Mouse (Mus musculus): Measurements from ENCODE around the gene Ttll13. TPM values are rescaled to one million over a fixed set of nuclear protein-coding genes. Genes with fewer than 3 reads are reported as not detected.
A peak's percentile ranks its signal among the peaks of the same experiment; 100 is the strongest.

The Ttll13 gene
- total RNA-seq, 2 experiments from 2014 or later: 0.95 to 1.2 TPM

DNA sequence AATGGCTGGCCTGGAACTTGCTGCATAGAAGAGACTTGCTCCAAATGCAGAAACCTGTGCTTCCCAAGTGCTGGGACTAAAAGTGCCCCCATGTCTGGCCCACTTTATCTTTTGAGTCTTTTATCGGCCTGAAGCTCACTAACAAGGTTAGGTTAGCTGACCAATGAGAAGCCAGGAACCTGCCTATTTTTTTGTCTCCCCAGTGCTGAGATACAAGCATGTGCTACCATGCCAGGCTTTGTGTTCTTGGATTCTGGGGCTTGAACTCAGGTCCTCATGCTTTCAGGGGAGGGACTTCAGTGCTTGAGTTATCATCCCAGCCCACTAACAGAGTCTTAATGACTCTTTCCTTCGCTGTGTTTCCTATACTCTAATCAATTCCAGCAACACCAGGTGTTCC lies 11.5 kb downstream of the Ttll13 start:
- intact Hi-C loops (cut with DNase I): no loop called here
- DNase-seq (ENCODE audit: low spot score in 2 of 2): no peak

- intact Hi-C loops (cut with DNase I): no loop called here
- peak; percentile 86 to 88 for DNase-seq (ENCODE audit: low spot score in 2 of 2)
Measured at GRCm38 (mm10) chr7:80260625-80261371, 14.6 kb downstream of the Ttll13 start, which contains the start of gene Ngrn. Ngrn (plus strand) TSS chr7:80261215.

DNA sequence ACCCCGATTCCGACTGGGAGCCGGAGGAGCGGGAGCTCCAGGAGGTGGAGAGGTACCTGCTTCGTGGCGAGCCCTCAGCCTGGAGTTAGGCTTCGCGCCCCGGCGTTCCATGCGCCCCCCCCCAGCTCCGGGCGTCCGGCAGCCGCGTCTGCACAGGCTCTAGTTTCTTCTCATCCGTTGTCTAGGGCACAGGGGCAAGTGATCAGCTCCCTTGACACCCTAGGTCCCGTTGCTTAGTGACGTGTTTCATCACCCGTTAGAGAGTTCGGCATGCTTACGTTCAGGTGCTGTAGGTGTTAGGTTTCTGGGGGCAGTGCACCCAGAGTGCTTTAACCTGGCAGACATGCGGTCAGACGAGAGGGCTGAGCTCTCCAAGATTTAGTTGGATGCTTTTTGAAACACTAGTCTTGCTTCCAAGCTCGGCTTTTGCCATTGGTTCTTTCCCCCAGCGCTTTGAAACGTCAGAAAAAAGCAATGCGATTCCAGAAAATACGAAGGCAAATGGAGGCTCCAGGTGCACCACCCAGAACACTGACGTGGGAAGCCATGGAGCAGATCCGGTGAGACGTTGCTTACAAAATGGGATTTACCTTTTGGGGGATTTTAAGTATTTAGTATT lies 15.3 kb downstream of the Ttll13 start:
- peak; percentile 28 to 43 for DNase-seq (ENCODE audit: low spot score in 2 of 2)
- intact Hi-C loops (cut with DNase I): no loop called here

- intact Hi-C loops (cut with DNase I): no loop called here
- no peak for DNase-seq (ENCODE audit: low spot score in 2 of 2)
Measured at GRCm38 (mm10) chr7:80264606-80265005, 18.4 kb downstream of the Ttll13 start.

- no peak for DNase-seq (ENCODE audit: low spot score in 2 of 2)
- intact Hi-C loops (cut with DNase I): no loop called here
Measured at GRCm38 (mm10) chr7:80267764-80268163, 21.6 kb downstream of the Ttll13 start.

GRCm38 (mm10) chr7:80268897-80269750 lies 22.9 kb downstream of the Ttll13 start, which contains the start of gene Vps33b:
Vps33b (plus strand) TSS chr7:80269649.
- peak; percentile 97 to 98 for DNase-seq (ENCODE audit: low spot score in 2 of 2)
- intact Hi-C loops (cut with DNase I): no loop called here

DNA sequence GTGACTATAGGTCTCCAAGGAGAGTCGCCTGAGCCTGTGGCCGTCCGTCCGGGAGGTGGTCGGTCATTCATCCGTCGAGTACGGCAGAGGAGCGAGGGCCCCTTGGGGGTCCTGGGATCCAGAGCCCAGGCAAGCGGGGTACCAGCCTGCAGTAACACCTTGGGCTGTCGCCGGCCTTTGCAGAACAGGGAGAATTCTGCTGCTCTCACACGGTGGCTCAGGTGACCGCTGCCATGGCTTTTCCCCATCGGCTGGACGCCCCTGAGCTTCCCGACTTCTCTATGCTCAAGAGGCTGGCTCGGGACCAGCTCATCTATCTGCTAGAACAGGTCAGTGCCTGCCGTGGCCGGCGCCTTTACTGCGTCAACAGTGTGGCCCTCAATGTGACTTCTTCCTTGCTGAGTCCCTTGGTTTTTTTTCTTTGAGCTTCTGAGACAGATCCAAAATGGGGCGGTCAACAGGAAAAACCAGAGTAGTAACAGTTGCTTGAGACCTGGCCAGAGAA lies 23.6 kb downstream of the Ttll13 start:
- DNase-seq (ENCODE audit: low spot score in 2 of 2): peak; percentile 20 to 34
- intact Hi-C loops (cut with DNase I): no loop called here

DNA sequence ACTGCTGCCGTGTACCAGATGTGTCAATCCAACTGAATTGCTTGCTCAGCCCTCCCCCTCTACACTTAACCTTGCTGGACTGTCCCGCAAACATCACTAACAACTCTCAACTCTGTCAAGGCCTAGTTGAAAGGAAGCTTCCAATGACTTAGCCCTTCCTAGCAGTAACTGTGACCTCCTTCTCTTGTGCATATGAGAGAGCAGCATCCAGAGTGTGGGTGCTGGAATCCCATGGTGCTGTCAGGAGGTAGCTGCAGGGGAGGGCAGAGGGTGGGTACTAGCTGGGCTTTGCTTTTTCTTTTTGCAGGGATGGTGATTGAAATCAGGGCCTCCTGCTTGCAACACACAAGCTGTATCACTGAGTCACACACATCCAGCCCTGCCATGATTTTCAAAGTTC lies 27.3 kb downstream of the Ttll13 start:
- no peak for DNase-seq (ENCODE audit: low spot score in 2 of 2)
- intact Hi-C loops (cut with DNase I): no loop called here

- intact Hi-C loops (cut with DNase I): no loop called here
- DNase-seq (ENCODE audit: low spot score in 2 of 2): no peak
Measured at GRCm38 (mm10) chr7:80276374-80276773, 30.2 kb downstream of the Ttll13 start.

- intact Hi-C loops (cut with DNase I): no loop called here
- DNase-seq (ENCODE audit: low spot score in 2 of 2): no peak
Measured at GRCm38 (mm10) chr7:80280032-80280431, 33.9 kb downstream of the Ttll13 start.

DNA sequence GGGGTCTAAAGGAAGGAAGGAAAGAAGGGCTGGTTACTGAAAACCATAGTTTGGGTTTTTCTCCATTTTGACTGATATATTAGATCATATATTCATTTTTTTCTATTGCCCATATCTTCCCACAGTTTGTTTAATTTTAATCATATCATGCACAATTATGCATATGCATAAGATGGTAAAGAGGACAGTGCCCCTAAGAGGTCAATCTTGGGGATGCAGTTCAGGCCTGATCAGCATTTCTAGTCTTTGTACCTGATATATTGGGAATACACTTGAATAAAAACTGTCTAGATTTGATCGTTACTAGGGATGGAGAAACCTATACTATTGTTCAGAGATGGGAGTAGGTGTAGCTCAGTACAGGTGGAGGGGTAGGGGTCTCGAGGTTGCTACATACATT lies 34.8 kb downstream of the Ttll13 start:
- DNase-seq (ENCODE audit: low spot score in 2 of 2): no peak
- intact Hi-C loops (cut with DNase I): no loop called here

DNA sequence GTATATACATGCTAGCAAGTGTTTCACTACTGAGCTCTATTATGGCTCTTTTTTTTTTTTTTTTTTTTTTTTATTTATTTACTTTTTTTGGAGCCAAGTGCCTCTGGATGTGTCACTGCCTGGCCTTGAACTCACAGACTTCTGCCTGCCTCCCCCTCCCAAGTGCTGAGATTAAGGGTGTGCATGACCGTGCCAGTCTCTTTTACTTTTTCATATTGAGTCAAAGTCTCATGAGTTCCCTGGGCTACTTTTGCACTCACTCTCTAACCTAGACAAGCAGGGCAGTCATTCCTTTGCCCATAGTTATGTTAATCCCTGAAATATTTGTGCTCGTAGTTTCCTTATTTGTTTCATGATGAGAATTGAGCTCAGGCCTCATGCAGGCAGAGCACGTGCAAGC lies 35.5 kb downstream of the Ttll13 start:
- intact Hi-C loops (cut with DNase I): no loop called here

DNA sequence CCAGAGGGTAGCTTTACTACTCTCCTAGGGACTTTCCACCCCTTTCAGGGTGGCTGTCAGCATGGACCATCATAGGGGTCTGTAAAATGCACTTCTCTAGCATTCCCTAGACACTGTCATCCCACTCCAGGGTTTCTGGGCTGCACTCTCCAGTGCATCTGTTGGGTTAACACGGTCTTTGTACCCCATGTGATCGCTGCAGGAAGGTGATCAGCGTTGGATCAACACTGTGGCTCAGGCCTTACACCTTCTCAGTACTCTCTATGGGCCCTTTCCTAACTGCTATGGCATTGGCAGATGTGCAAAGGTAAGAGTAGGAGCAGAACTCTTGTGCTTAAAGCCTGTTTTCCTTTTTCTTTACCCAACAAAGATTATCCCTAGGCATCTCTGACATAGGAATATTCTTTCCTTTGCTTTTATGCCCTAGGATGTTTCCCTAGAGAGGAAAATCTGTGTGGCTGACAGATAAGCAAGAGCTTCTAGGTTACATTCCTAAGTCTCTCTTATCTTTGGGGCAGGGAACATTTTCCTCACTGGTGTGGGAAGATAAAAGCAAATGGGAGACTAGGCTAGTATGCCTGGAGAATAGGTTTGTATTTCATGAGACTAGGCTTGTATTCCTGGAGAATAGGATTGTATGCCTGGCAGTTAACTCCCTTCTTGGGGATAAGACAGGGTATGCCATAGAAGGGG lies 37.2 kb downstream of the Ttll13 start:
- intact Hi-C loops (cut with DNase I): no loop called here

More for the DNA sequence above, 35.5 kb downstream of the Ttll13 start:
- DNase-seq (ENCODE audit: low spot score in 2 of 2): no peak

DNA sequence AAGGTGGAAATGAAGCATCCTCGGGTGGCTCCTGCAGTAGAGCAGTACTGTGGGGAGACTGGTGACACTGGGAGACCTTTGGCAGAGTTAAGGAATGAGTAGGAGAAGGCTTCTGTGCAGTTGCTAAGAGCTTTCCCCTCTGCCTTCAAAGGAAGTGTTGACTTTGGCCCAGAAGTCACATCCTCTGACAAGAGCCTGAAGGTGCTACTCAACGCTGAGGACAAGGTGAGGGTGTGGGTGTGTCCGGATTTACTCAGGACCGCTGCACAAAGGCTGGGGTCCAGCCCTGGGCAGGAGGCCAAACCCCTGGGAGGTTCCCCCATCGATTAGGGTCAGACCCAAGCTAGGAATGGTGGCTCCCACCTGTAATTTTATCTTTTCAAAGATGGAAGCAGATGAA lies 38.2 kb downstream of the Ttll13 start:
- intact Hi-C loops (cut with DNase I): no loop called here
- DNase-seq (ENCODE audit: low spot score in 2 of 2): no peak

More for the DNA sequence above, 37.2 kb downstream of the Ttll13 start:
- DNase-seq (ENCODE audit: low spot score in 2 of 2): no peak

GRCm38 (mm10) chr7:80285725-80286124 lies 39.5 kb downstream of the Ttll13 start:
- DNase-seq (ENCODE audit: low spot score in 2 of 2): no peak
- intact Hi-C loops (cut with DNase I): no loop called here

DNA sequence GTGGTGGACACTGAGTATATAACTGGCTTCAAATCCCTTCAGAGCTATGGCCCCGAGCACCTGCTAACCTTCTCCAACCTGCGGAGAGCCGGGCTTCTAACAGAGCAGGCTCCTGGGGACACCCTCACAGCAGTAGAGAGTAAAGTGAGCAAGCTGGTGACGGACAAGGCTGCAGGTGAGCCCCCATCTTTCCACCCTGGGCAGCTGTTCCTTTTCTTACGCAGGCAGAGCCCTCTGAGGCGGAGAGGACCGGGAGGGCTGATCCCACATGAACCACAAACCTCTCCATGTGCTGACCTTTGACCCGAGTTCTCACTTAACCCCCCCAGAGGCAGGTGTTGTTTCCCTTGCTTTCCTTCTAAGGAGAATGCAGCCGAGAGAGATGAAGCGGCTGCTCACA lies 41.6 kb downstream of the Ttll13 start:
- intact Hi-C loops (cut with DNase I): no loop called here
- DNase-seq (ENCODE audit: low spot score in 2 of 2): no peak

DNA sequence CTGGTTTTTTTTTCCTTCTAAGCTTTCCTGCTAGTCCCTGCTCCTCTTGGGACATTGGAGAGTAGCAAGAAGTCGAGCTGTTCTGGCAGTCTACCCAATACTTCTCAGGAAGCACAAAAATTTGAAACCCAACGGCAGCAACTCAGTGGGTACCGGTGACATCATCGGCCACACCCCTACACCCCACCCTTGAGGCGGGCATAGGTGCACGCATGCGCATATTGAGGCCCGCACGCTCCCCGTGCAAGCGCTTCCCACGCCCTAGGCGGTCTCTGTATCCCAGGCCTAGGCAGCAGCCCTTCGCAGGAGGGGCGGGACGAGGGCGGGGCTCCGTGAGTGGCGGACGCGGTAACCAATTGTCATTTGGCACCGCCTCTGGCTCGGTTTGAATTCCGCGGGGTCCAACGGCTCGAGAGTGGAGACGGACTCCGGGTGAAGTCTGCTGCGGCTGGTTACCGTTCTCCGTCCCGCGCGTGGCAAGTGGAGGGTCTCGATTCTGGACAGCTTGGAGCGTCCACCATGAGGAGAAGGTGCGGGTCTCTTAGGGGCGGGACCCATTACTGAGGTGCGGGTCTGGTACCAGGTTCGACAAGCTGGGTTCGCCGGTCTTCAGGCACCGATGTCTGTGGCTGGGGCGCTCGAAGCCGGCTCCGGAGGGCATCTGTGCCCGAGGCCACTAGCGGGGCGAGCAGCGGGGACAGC lies 48.0 kb downstream of the Ttll13 start, which contains the start of gene Prc1:
TSS of gene Prc1 (plus strand) at position 389 of the 702 bp plus-strand sequence.
- intact Hi-C loops (cut with DNase I): no loop called here
- DNase-seq (ENCODE audit: low spot score in 2 of 2): peak; percentile 98

DNA sequence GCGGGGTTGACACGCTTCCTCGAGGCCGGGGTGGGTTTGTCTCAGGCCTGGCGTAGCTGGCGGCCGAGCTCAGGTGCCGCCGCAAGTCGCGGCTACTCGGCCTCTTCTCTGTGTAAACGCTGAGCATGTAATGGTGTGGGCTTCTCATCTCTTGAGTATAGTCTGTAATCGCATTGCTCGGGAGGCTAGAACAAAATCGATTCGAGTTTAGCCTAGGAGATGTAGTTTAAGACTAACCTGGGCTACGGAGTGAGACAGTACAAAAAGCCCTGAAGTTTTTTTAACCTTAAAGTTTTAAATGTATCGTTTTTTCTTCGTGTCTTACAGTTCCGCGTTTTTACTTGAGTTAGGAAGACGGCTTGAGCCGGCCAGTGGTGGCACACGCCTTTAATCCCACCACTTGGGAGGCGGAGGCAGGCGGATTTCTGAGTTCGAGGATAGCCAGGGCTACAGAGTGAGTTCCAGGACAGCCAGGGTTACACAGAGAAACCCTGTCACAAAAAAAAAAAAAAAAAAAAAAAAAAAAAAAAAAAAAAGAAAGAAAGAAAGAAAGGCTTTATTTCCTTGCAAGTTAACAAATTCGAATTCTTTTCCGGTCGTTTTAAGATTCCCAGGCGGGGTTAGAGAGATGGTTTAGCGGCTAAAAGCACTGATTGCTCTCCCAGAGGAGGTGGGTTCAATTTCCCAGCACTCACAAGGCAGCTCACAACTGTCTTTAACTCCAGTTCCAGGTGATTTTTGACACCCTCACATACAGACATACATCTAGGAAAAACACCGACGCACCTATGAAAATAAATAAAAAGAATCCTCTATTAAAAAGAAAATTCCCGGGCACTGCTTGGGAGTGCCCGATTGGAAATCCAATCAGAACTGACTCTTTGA lies 48.8 kb downstream of the Ttll13 start:
- intact Hi-C loops (cut with DNase I): loop anchor here (5.0 kb wide), 1 partner anchor 42 kb away; no protein-coding TSS in a partner anchor
- DNase-seq (ENCODE audit: low spot score in 2 of 2): no peak
